Mouse (Mus musculus) right cerebral cortex, adult 18-20 months (tissue): ENCODE measurements around the gene Impad1.

Source experiments
- DNase-seq: peaks from one replicate; pipeline ENCODE4 v3.0.0; 2022; ENCODE audit warnings: mixed read lengths

Gene Impad1

DNA sequence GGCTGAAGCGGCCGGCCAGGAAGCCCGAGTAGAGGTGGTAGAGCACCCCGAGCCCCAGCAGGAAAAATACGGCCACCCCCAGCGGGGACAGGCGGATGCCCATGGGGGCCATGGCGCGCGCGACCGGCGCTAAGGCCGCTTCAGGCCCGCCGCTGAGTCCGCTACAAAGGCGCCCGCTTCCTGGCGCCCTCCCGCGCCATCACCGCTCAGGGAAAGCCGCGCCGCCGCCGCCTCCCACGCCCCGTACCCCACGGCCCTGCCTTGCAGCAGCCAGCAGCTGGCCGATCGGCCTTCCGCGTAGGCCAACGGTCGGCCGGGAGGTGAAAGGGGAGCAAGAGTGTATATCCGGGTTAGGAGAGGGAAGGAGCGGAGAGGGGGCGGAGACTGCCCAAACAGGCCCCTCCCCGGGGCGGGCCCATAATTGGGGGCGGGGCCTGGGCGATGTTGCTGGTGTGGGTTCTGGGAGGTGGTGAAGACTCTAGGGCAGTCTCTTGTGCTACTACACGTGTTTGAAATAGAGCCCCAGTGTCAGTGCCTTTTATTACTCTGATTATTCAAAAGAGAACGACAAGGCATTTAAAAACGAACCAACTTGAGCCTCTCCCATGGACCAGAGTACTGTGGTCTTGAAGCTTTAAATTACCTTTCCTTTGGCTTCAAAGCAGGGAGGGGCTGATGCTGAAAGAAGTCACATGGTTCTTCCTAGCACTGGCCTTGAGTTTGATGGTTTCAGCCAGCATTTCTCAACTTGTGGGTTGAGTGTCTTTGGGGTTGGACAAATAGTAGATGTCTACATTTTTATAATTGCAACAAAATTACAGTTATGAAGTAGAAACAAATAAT, at the start of gene Impad1:
Gene Impad1, minus strand, starts transcription at position 364 of the 843 bp plus-strand sequence.
- DNase-seq: peak; percentile 89

DNA sequence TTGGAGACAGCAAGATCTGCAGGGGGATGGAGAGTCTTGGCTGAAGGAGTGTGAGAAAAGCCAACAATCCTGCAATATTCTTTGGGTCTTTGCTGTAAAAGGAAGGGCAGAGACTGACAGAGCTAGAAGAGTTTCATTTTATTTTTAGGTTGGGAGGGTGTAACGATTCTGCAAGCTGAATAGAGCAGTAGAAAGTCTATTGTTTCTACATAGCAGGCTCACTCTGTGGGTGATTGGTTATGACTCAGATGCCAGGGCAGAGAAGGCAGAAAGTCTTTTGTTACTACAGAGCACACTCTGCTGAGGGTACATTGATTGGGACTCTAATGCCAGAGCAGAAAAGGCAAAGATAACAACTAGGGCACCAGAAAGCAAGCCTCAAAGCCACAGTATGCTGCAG, 47.0 kb upstream of the Impad1 start:
- DNase-seq: peak; percentile 21

DNA sequence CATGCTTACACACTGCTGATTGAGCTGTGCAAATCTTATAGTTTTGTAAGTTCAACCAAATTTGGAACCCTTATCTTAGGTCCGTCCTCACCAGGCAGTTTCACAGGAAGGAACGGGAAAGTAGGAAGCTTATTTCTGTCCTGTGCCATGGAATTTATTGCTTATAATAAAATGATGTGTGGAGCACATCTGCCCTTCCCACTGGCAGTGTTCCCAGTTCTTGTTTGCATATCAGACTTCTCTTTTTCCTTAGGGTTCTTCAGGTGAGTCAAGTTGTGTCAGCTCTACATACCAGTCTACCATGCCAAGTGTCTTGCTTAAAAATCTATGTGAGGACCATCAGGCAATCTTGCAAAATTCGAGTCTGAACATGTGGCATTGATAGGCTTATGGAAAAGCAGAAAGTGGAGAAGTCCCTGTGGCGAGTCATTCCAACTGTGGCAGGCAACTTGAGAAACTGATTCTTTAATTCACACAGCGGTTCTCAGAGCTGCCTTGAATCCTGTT, 40.7 kb upstream of the Impad1 start:
- DNase-seq: no peak

DNA sequence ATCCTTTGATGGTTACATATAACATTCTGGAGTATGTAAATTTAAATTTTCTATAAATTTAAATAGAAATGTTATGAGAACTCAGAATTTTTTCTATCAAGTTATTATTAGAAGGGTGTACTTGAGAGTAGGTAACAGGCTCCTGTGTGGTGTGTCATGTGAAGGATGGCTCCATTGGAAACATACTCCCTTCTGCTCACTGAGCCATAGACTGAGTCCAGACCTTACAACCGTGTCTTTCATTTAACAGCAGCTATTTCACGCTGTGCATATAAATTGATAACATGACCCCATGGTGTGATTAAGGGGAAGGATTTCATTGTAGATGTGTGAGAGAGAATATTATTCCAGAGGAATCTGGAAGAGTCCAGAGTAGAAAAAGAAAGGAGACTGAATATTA, 35.0 kb upstream of the Impad1 start:
- no peak for DNase-seq

DNA sequence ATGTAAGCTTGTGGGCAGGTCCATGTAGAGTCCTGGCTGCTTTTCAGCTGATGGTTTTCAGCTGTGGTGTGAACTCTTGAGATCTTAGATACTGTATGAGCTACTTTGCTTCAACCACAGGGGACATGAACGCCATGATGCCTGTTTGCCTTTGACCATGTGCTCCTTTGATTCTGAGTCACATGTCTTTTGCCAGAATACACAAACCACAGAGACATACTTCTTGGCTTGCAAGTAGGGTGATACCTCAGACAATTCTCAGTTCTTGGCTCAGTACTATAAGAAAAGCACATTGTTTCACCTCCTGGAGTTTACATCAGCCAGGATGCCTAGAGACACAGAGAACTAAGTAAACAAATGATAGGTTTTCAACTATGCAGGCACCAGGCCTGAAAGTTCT, 29.0 kb upstream of the Impad1 start:
- DNase-seq: no peak

DNA sequence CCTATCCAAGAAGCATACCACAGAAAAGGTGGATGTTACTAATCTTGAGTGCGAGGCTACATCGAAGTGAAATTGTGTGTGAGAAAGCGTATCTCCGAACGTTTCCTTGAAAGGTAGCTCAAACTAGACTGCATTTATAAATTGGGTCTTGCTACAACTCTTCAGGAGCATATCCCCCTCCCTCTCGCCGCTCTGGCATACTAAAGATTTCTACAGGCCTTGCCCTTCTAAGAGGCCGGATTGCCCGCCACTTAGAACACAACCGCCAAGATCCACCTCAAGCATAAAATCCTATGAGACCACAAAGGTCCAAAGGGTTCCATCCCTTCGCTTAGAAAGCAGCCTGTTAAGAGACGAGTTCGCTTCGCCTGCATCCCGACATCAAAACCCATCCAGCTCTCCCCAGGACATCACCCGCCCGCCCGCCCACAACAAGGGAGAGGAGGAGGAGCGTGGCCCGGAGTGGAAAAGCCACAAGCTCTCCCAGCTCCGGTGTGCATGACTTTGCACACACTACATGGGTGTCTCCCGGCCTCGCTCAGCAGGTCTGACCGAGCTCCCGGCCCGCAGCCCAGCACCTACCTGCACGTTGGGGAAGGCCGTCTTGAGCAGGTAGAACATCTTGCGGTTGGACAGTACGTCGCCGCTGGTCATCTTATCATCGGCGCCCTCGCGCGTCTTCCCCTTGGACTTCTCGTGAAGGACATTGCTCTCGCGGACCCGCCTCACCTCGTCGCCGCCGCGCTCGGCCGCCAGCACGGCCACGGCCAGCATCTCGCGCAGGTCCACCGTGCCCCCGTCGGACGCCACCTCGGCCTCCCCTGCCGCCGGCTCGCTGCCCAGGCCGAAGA, 789 bp downstream of the Impad1 start:
- DNase-seq: peak; percentile 42

DNA sequence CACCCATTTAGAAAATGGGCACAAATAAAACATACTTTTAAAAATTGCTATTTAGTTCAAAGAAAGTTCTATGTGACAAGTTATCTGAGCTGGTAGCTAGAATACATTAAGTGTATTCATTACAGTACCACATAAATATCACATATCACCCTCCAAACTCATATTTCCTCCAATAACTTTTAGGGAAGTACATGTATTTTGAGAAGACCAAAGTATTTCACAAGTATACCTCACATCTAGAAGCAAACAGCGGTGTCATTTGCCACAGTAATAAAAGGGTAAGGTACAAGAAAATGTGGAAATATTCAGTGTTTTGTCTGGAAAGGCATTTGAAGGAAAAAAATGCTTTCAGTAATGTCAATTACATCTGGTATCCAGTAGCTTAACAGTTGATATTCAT, 2.0 kb downstream of the Impad1 start:
- no peak for DNase-seq

DNA sequence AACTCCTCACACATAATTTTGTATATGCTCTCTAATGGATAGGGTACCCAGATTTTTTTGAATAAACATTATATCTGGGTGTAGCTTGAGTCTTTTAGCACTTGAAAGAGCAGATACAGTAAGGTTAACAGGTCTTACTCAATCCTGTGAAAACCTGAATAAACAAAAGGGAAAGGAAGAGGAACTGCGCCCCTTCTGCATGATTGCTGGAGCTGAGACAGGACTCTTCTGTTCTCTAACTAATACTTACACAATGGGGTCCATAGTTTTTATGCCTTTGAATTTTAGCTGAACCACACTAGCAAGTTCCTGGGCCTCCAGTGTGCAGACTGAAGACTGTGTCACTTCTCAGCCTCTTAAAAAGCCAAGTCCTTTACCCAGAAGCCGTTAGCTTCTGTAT, 8.0 kb downstream of the Impad1 start:
- no peak for DNase-seq

DNA sequence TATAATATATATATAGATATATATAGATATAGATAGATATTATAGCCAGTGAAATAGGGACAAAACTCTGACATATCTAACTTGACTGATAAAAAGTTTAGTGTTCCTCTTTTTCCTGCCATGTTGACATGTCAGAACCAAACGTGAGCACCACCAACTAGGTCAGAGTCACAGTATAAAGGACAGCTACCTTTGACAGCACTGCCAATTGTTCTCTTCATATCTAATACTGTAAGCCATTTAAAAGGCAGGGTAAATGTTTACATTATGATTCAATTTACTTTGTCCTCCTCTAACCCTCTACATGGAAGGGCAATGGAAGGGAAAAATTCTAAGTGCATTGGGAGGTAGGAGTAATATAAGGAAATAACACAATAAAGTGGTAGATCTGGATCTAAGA, 8.8 kb downstream of the Impad1 start:
- DNase-seq: no peak

DNA sequence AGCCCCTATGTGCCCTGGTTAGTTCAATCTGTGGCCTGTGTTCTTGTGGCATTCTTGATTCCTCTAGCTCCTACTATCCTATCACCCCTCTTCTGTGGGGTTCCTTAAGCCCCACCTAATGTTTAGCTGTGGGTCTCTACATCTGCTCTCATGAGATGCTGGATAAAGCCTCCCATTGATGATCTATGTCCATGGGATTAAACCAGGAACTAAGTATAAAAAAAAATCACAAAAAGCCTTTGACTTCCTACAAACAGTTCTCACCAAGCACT, 9.5 kb downstream of the Impad1 start:
- no peak for DNase-seq

DNA sequence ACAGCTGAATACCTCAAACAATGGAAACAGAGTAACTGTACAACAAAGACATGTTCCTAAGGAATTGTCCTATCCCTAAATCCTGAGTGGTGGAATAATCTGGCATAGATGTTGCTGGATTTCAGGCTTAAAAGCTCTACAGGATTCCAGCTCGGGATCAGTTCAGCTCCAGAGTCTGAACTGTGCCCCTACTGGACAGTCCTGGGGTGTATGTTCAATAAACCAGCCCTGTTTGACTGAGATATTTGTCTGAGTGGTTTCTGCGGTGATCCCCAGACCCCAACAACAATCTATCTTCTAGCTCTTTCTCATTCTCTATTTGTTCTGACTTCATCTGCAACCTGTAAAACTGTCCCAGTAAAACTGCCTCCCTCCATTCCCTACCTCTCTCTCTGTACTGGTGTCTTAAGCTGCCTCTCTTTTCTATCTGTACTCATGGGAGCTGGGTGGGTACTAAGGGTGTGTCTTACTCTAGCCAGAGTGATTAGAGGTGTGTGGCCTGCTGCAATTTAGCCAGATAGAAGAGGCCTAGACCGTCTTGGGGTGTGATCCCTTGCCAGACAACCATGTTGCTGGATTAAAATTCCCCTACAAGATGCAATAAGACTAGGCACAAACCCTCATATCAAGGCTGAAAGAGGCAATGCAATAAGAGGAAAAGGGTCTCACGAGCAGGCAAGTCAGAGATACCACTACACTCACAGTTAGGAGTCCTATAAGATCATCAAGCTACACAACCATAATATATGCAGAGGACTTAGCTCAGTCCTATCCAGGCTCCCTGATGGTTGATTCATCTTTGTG, 10.1 kb downstream of the Impad1 start:
- no peak for DNase-seq

DNA sequence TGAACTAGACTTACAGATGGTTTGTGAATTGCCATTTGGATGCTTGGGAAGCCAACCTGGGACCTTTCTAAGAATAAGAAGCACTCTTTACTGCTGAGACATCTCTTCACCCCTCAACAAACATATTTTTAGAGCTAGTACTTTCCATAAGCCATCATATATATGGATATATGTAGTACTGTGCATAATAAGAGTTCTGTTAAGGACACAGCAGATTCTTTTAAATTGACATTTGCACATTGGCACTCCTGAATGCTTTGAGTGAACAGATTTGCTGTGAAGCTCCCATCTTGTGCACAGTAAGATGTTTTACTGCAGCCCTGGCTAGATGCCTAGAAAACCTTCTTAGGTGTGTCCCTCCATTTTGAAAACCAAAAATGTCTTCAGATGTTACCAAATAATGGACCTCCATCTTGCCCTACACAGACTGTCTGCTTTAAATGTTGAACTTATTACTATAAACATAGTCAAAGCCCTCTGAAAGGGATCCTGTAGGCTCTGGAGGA, 13.8 kb downstream of the Impad1 start:
- peak; percentile 6 for DNase-seq

DNA sequence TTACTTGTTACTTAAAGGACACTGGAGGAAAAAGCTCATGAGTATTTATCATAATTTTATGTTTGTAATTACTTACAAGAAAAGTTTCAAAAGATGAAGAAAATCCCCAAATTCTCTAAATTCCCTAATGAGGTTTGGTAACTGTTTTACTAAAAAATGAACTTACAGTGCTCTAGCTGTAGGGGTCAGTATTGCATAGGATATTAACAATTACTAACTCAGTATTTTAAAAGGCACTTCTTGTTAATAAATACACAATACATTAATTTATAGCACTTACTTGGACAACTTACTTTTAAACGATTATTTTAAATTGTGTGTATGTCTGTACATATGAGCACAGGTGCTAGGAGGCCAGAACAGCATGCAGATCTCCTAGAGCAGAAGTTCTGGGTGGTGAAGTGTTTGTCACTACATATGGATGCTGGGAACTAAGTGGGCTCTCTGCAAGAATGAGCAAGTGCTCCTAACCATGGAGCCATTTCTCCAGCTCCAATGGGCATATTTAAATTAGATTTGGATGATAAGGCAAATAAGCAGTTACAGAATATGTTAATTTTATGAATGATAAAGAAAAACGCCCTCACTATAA, 21.5 kb downstream of the Impad1 start:
- no peak for DNase-seq

DNA sequence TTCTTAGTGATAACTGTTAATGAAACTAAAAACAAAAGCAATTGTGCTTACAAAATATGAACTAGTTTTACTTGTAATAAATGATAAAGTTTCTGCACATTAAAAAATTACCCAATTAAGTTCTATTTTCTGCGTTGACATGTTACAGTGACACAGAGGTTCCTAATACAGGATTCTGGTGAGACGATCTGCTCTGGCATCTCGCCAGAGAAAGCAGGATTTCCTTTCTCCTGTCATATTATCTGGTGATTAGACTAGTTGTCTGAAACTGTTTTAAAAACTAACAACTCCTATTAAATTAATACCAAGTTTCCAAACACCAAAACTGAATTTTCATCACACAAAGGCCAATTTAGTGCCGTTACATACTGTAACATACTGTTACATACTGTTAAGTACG, 27.3 kb downstream of the Impad1 start:
- DNase-seq: no peak

DNA sequence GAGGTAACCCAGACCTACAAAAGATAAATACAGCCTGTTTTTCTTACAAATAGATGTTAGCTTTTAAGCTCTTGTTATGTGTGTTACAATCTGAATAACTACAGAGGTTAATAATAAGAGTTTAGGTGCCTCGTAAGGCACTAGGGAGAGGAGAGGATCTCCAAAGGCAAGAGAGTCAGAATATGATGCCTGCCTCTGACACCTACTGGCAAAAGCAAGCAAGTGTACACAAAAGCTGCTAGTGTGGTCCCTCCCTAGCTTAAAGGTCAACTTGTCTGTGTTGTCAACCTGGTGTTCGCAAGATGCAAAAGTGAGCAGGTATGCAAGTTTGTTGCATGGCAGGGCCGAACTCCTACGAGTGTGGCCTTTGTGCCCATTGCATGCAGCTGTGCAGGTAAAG, 34.8 kb downstream of the Impad1 start:
- no peak for DNase-seq

DNA sequence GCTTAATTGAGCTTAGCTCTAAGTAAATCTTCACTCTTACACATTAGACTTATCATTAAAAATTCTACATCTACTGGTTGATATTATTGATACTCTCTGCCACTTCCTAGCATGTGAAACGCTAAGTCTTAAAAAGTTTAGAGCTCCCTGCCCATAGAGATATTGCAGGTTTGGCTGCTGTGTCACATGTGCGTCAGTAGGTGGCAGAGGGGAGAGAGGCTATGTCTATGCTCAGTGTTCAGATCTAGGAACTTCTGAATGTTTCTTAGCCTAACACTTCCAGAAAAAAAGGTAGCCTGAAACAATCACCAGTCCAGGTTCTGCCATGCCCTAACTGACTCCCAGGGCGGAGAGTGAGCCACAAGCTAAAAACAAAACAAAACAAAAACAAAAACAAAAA, 63.7 kb downstream of the Impad1 start:
- DNase-seq: peak; percentile 32

DNA sequence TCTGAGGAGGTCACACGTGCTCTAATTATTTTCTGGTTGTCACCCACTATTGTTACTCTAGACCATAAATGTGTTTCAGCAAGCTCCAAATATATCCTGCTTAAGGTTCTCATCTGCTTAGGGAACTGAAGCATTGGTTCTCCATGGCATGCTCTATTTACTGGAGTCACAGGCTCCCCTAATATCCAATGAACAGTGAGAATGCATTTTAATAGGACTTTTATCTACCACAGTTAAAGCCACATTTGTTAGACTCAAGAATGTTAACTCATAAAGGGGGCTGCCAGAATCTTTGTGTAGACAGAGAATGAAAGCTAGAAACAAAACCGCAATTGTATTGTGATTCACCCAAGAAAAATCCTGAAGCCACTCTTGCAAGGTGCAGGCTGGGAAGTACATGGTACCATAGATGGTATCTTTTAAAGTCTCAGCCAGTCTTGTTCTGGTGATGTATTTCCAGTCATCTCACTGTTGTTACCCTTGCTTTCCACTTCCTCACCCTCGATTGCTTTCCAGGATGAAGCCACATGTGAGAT, 66.8 kb downstream of the Impad1 start:
- DNase-seq: no peak

DNA sequence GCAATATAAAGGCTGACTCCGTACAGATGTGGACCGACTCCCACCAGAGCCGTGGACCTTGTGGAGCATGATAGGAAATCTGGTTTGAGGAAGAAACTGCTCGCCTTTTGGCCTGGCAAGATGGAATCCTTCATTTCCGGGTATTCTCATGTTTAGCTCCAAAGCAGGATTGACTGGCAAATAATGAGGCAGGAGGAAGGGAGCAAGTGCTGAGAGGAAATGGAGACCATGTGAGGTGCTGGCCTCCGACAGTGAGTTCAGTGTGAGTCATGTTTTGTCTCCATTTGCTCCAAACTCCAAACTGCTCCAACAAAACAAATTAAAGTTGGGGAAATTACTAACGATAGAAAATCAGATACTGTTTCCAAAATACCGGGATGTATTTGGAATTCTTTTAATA, 69.3 kb downstream of the Impad1 start:
- DNase-seq: no peak

DNA sequence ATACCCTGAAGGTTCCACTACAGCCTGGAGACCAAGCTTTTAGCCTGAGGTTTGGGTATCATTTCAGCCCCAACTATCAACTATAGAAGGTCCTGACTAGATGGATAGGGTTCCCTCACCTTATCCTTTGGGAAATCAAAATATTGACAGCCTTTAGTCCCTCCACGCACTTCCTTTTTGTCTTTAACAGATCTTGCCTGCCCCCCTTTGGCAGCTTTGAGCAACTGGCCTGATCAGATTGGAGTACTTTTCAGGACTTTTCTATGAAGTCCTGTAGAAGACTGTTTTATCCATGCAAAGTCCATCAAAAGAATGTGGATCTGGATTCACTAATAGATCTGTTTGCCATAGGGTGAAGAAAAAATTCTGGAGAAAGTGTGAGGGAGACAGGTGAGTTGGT, 71.1 kb downstream of the Impad1 start:
- no peak for DNase-seq

DNA sequence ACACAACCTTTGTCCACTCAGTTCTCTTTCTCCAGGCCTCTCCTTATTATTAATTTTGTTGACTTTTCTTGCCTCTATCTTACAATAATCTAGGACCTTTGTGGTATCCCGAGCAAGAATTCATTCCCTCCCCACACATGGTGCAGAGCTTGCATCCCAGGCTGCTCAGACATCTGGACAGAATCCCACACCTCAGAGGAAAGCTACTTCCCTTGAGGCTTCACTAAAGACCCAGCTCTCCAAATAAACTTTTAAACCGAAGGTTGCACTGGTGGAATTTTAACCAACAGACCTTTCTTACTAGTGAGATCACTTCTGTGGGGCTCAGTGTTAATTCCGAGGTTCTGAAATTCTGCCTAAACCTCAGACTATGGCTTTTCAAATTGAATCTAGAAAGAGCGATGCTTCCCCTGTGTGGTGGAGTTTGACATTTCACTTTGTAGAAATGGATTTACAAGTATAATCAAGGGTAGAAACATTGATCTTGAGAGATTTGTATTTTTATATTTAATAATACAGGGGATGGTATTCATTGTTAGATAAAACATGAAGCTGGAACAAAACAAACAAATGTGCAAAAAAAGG, 75.3 kb downstream of the Impad1 start:
- DNase-seq: peak; percentile 10
